Mouse (Mus musculus): ENCODE data around the gene Pde8a.
"Not testable (repeated sequence)": the region's sequence is repeated elsewhere in the genome, so short reads cannot be mapped to it uniquely, and the experiment has no call there.

Gene Pde8a

DNA sequence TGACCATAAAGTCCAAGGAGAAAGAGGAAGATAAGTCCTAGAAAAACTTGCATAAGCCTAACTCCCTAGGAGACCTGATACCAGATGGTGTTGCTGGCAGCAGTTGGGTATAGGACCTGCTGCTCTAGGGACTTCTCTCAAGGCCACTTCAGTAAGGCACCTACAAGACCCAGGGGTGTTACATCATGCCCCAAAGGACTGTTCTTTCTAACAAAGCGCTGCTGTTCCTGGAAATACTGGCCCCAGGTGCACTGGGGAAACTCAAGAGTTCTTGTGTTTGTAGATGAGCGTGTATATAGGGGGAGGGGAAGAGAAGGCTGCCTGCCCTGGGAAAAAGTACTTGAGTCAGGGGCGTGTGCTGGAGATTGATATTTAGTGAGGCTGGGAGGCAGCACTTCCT lies 16.6 kb upstream of the Pde8a start:
- no peaks in the 10 kb centered on the region for H3K36me3 ChIP-seq (ENCODE audit: control insufficient read depth, insufficient read depth, low read length, poor library complexity, severe bottlenecking)
- DNase-seq (ENCODE audit: low read depth, low spot score), result no peak
- no peaks in the 10 kb centered on the region; the same call in 1 of the 2 replicates for H3K27me3 ChIP-seq (ENCODE audit: control insufficient read depth, insufficient read depth, low read length, poor library complexity, severe bottlenecking)

DNA sequence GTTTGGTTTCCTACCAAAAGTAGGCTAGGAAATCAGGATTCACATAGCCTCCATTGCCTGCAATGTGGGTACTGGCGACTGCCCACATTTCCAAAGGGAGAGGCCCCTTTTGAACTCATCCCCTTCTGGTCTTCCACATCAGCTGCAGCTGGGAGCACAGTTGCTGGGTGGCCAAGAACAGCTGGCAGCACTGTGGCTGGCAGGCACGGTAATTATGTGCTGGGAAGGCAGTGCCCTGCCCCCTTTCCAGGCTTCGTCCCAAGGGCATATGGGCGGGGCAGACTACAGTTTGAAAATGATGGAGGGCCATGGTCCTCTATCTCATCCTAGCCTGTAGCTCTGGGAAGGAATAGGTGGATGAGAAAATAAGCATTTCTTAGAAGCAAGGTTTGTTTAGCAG lies 14.9 kb upstream of the Pde8a start:
- Histone ChIP-seq H3K27me3 (ENCODE audit: control insufficient read depth, insufficient read depth, low read length, poor library complexity, severe bottlenecking) (no peaks in the 10 kb centered on the region; the same call in 1 of the 2 replicates), H3K36me3 (ENCODE audit: control insufficient read depth, insufficient read depth, low read length, poor library complexity, severe bottlenecking) (no peaks in the 10 kb centered on the region)
- no peak for DNase-seq (ENCODE audit: low read depth, low spot score)

DNA sequence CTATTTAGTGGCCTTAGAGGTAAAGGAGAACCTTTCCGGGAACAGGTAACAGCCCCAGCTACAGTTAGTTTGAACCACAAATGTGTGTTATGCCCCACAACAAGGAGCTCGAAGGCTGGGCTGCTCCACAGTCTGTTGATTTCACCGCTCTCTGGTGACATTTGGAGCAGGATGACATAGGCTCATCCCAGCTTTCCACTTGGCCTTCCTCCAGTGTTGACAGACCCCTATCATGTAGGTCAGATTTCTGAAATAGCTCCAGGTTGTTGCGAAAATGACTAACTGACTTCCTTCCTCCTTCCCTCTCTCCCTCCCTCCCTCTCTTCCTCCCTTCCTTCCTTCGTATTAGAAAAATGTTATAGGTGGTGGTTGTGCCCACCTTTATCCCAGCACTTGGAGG lies 14.3 kb upstream of the Pde8a start:
- Histone ChIP-seq H3K27me3 (ENCODE audit: control insufficient read depth, insufficient read depth, low read length, poor library complexity, severe bottlenecking) (no peaks in the 10 kb centered on the region; the same call in 1 of the 2 replicates), H3K36me3 (ENCODE audit: control insufficient read depth, insufficient read depth, low read length, poor library complexity, severe bottlenecking) (no peaks in the 10 kb centered on the region)
- no peak for DNase-seq (ENCODE audit: low read depth, low spot score)

DNA sequence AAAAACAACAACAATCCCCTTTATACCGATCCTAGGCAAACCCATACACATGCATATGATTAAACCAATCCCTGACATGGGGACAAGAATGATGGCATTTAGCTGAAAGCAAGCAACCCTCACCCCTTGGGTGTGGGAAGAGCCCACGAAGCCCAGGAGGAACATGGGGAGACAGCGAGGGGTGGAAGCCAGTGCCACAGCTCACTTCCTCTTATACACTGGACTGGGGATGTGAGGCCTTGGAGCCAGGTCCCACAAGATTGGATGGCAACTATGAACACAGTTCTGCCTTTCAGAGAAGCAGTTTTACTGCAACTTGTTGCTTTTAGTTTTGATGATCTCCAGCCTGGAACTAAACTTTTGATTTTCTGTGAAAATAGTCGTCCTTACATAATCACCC lies 13.6 kb upstream of the Pde8a start:
- Histone ChIP-seq H3K36me3 (ENCODE audit: control insufficient read depth, insufficient read depth, low read length, poor library complexity, severe bottlenecking) (no peaks in the 10 kb centered on the region), H3K27me3 (ENCODE audit: control insufficient read depth, insufficient read depth, low read length, poor library complexity, severe bottlenecking) (no peaks in the 10 kb centered on the region; the same call in 1 of the 2 replicates)
- no peak for DNase-seq (ENCODE audit: low read depth, low spot score)

DNA sequence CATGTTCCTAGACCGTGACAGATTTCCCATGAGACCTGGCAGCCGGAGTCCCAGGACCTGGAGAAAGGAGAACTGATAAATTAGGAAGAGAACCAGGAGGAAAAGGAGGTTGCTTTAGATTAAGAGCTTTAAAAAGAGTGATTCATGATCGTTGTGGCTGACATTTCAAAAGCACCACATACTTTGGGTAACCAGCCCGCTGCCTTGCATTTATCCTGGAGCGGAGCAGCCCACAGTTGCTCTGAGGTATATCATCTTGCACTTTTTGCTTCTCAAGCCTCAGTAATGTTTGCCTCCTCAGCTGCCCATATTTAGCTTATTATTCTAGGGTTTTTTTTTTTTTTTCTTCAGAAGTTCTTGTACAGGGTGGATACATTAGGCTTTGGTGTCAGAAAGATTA lies 11.0 kb upstream of the Pde8a start:
- Histone ChIP-seq H3K36me3 (ENCODE audit: control insufficient read depth, insufficient read depth, low read length, poor library complexity, severe bottlenecking) (no peaks in the 10 kb centered on the region), H3K27me3 (ENCODE audit: control insufficient read depth, insufficient read depth, low read length, poor library complexity, severe bottlenecking) (no peaks in the 10 kb centered on the region; the same call in 1 of the 2 replicates)
- DNase-seq (ENCODE audit: low read depth, low spot score), result no peak

DNA sequence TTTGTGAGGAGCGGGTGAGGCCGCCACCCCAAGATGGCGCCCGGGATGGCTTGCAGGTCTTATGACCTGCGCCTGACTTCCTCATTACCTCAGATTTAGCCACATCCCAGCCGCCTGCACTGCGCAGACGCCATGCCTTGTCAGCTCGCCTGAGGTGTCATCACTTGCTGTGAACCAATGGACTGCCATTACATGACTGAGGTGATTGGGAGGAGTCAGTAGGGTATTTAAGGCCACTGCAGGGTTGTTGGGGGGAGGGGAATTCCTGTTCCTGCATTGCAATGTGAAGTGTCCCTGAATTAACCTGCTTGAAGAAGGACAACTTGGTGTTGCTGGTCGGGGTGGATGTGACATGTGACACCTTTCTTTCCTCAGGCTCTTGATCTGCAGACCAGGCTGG lies 9.8 kb upstream of the Pde8a start:
- DNase-seq (ENCODE audit: low read depth, low spot score); H3K36me3 ChIP-seq (ENCODE audit: control insufficient read depth, insufficient read depth, low read length, poor library complexity, severe bottlenecking); H3K27me3 ChIP-seq (ENCODE audit: control insufficient read depth, insufficient read depth, low read length, poor library complexity, severe bottlenecking): not testable (repeated sequence)

DNA sequence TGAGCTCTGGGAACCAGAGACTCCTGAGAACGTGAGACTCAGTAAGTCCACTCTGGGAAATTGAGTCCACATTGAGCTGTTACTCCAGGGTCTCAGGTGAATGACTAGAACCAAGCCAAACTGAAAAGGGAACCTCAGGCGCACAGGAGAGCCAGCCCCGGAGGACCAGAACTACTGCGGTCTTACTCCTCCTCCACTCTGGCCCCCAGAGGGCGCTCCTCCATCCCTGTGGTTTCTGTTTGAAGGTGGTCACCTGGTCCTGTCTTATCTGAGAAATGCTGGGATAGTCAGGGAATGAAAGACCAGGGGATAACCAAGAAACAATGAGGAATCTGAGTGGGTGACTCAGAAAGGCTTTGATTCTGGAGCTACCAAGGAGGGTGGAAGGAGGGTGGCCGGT lies 4.5 kb upstream of the Pde8a start:
- no peaks in the 10 kb centered on the region for H3K36me3 ChIP-seq (ENCODE audit: control insufficient read depth, insufficient read depth, low read length, poor library complexity, severe bottlenecking)
- H3K27me3 ChIP-seq (ENCODE audit: control insufficient read depth, insufficient read depth, low read length, poor library complexity, severe bottlenecking), result no peaks in the 10 kb centered on the region
- DNase-seq (ENCODE audit: low read depth, low spot score), result peak; percentile 76

DNA sequence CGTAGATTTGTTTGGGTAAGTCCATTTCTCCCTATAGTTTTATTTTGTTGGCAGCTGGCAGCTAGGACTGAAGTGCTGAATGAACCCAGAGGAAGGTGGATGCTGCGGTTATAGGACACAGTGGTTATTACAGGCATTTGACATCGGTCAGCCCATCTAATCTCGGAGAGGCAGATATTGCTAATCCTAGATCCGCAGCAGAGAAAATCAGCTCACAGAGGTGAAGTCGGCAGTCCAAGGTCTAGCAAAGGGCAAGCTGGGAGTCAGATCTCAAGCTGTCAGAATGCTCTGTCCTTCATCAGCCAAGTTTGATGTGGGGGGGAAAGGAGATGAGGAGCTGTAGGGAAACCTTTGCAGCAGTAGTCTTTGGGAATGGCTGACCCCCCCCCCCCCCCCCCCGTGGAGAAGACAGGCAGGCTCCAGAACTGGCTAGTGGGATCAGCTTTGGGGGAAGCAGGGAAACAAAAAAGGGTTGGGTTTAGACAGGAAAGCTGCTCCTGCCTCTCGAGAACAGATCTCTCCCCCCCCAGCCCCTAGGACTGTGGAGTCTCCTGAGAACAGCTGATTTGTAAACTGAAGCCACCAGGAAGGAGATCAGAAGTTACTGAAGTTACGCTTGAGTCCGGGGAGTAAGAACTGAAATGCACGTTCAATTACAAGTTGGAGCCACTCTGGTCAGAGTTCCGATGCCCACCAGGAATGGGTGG lies 3.3 kb upstream of the Pde8a start:
- no peaks in the 10 kb centered on the region for H3K27me3 ChIP-seq (ENCODE audit: control insufficient read depth, insufficient read depth, low read length, poor library complexity, severe bottlenecking)
- no peaks in the 10 kb centered on the region for H3K36me3 ChIP-seq (ENCODE audit: control insufficient read depth, insufficient read depth, low read length, poor library complexity, severe bottlenecking)
- no peak for DNase-seq (ENCODE audit: low read depth, low spot score)

DNA sequence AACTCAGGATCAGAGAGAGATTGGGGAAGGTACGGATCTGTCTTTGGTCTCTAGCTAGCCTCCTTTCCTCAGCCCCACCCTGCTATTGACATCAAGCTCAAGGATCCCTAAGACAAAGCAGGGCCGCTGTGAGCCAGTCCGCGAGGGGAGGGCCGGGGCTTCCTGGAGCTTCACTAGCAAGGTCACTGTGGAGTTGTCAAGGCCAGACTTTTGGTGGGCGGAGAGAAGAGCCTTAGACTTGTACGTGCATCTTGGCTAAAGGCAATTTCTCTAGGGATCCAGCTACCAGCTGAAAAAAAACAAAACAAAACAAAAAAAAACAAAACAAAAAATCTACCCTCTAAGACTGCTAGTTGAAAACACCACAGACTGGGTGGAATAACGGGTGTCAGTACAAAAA lies 1.6 kb upstream of the Pde8a start:
- DNase-seq (ENCODE audit: low read depth, low spot score), result peak; percentile 24
- no peaks in the 10 kb centered on the region for H3K27me3 ChIP-seq (ENCODE audit: control insufficient read depth, insufficient read depth, low read length, poor library complexity, severe bottlenecking)
- no peaks in the 10 kb centered on the region for H3K36me3 ChIP-seq (ENCODE audit: control insufficient read depth, insufficient read depth, low read length, poor library complexity, severe bottlenecking)

DNA sequence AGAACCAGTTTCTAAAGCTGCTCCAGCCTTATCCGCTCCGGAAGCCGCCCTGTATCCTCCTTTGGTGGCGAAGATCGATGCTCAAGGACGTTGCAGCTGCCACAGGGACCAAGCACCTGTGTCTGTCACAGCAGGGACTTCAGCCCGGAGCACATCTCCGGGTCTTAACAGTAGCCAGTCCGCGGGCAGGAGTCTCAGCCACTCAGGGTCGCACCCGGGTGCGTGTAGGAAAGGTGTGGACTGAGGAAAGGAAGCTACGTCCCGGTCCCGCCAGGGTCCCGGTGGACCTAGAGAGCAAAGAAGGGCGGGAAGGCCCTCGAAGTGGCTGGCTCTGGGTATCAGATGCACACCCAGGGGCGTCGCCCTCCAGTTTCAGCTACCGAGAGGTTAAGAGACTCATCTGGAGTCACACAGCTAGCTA lies 1.1 kb upstream of the Pde8a start:
- DNase-seq (ENCODE audit: low read depth, low spot score), result peak; percentile 86
- no peaks in the 10 kb centered on the region for H3K36me3 ChIP-seq (ENCODE audit: control insufficient read depth, insufficient read depth, low read length, poor library complexity, severe bottlenecking)
- no peaks in the 10 kb centered on the region for H3K27me3 ChIP-seq (ENCODE audit: control insufficient read depth, insufficient read depth, low read length, poor library complexity, severe bottlenecking)

DNA sequence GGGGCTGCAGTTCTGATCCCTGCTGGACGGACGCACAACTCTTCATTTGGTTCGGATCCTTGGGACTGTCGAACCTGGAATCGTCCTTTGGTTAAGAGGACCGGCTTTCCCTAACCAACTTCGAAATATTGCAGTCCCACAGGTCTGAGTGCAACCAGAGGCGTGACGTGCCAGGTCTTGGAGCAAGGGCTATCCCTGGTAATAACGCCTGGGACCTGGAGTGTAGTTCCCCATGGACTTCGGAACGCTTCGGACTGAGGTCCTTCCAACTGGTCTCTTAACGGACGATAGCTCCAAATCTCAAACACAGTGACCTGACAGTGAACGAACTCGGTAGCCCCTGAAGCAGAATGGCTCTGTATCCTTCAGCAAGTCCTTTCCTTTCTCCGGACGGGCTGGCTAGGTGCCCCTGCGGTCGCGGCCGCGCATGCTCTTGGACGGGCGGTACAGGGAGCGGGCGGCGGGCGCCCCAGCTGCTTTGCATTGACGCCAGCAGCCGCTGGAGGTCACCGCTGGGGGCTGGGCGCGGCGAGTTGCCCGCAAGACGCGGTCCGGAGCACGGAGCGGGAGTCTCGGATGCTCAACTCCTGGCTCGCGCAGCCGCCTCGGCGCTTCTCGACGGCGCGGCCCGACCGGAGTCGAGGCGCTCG lies 574 bp upstream of the Pde8a start:
- H3K36me3 ChIP-seq (ENCODE audit: control insufficient read depth, insufficient read depth, low read length, poor library complexity, severe bottlenecking), result no peaks in the 10 kb centered on the region

DNA sequence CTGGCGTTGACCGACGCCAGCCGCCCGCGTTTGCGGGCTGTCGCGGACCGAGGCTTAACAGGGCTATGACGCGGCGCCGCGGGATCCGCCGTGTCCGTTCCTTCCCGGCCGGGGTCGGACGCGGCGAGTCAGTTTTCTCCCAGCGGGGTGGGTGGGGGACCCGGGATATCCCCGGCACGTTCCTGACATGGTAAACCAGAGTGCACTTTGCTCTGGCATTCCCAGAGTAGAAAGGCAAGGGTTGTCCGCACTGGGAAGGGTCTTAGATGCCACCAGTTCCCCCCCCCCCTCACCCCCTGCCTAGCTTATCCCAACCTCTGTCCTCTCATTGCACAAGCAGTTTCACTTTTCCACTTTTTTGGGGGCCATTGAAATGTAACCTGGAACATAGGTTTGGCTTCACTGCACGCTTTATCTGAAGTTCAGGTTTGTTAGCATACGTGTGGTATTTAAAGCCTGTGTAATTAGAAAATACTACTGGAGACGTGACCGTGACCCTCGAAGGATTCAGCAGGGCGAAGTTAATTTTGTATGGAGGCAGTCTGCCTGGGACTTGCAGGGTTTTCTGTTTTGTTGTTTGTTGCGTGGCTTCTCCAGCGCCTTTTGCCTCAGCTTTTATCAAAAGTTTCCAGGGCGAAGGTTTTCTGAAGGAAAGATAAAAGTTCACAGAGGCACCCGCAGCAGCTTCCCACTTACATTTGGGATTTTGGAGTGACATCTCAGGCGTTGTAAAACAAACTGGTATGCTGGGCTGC lies 934 bp downstream of the Pde8a start:
- no peak for DNase-seq (ENCODE audit: low read depth, low spot score)
- Histone ChIP-seq H3K36me3 (ENCODE audit: control insufficient read depth, insufficient read depth, low read length, poor library complexity, severe bottlenecking) (no peaks in the 10 kb centered on the region), H3K27me3 (ENCODE audit: control insufficient read depth, insufficient read depth, low read length, poor library complexity, severe bottlenecking) (no peaks in the 10 kb centered on the region)

More for the DNA sequence above, 574 bp upstream of the Pde8a start:
- DNase-seq (ENCODE audit: low read depth, low spot score), result peak; percentile 96
- no peaks in the 10 kb centered on the region for H3K27me3 ChIP-seq (ENCODE audit: control insufficient read depth, insufficient read depth, low read length, poor library complexity, severe bottlenecking)

DNA sequence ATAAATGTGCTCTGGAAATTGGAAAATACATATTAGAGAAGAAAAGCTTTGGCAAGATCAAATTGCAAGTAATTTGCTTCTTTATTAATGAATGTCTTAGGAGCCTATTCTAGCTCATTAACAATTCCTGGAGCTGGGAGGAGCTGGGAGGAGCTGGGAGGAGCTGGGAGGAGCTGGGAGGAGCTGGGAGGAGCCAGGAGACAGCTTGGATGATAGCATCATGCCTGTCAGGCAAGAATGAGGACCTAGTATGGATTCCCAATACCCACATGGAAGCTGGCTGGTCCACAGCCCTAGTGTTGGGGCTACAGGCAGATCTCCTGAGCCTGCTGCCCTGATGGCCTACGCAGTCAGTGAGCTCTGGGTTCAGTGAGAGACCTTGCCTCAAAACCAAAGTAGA lies 2.6 kb downstream of the Pde8a start:
- Histone ChIP-seq H3K36me3 (ENCODE audit: control insufficient read depth, insufficient read depth, low read length, poor library complexity, severe bottlenecking) (no peaks in the 10 kb centered on the region), H3K27me3 (ENCODE audit: control insufficient read depth, insufficient read depth, low read length, poor library complexity, severe bottlenecking) (no peaks in the 10 kb centered on the region)
- DNase-seq (ENCODE audit: low read depth, low spot score), result no peak

DNA sequence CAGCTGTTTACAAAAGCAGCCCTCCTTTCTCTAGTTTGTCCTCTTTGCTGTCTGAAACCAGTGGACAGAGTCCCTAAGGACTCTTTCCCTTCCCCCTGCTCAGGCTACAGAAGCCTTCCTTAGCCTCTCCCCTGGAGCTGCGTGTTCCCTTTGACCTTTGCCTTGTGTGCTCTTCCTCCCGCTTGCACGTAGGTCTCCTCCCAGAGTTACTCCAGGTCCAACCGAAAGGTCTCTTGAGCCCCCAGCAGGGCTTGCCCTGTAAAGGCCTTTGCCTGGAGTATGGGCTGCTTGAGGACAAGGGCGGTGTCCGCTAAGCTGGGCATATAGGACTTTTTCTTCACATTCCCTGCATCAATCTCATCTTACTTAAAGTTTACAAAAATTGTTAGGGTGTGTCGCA lies 5.9 kb downstream of the Pde8a start:
- no peak for DNase-seq (ENCODE audit: low read depth, low spot score)
- Histone ChIP-seq H3K36me3 (ENCODE audit: control insufficient read depth, insufficient read depth, low read length, poor library complexity, severe bottlenecking) (no peaks in the 10 kb centered on the region), H3K27me3 (ENCODE audit: control insufficient read depth, insufficient read depth, low read length, poor library complexity, severe bottlenecking) (no peaks in the 10 kb centered on the region)

DNA sequence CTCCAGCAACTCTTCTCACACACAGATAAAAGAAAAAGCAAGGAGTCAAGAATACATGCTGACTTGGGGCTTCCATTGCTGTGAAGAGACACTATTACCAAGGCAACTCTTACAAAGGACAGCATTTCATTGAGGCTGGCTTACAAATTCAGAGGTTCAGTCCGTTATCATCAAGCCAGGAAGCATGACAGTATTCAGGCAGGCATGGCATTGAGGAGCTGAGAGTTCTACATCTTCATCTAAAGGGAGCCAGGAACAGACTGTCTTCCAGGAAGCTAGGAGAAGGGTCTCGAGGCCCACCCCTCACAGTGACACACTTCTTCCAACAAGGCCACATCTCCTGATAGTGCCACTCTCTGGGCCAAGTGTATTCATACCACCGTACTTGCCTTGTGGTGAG lies 7.0 kb downstream of the Pde8a start:
- Histone ChIP-seq H3K36me3 (ENCODE audit: control insufficient read depth, insufficient read depth, low read length, poor library complexity, severe bottlenecking) (no peaks in the 10 kb centered on the region), H3K27me3 (ENCODE audit: control insufficient read depth, insufficient read depth, low read length, poor library complexity, severe bottlenecking) (no peaks in the 10 kb centered on the region)
- DNase-seq (ENCODE audit: low read depth, low spot score), result no peak
